Mouse (Mus musculus) hindbrain, embryonic 12.5 days (tissue): ENCODE measurements around the gene Chmp4b. TPM values are rescaled to one million over a fixed set of nuclear protein-coding genes. Genes with fewer than 3 reads are reported as not detected.

ENCODE experiments used
- ATAC-seq: fragments of 200-750 bp; cut with Nextera tagmentation; 2 replicates; pipeline ENCODE4 v1.8.0; 2017; ENCODE audit warnings: moderate TSS enrichment; ENCODE audit not compliant: low FRiP score
- H3K27ac ChIP-seq: fragments of 300-500 bp; sonication (generic); 2 replicates; pipeline ENCODE4 v1.5.1; 2016; ENCODE audit warnings: mild to moderate bottlenecking
- H3K27me3 ChIP-seq: fragments of 300-500 bp; sonication (generic); 2 replicates; pipeline ENCODE4 v1.6.1; 2016; ENCODE audit warnings: mild to moderate bottlenecking
- H3K36me3 ChIP-seq: fragments of 300-500 bp; sonication (generic); 2 replicates; pipeline ENCODE4 v1.6.1; 2016; ENCODE audit warnings: mild to moderate bottlenecking
- H3K4me1 ChIP-seq: fragments of 300-500 bp; sonication (generic); 2 replicates; pipeline ENCODE4 v1.6.1; 2016
- H3K4me2 ChIP-seq: fragments of 300-500 bp; sonication (generic); replicated peaks from 2 replicates; pipeline ENCODE4 v1.6.1; 2016; ENCODE audit warnings: mild to moderate bottlenecking
- H3K4me3 ChIP-seq: fragments of 300-500 bp; sonication (generic); 2 replicates; pipeline ENCODE4 v1.5.1; 2016; ENCODE audit warnings: mild to moderate bottlenecking
- H3K9ac ChIP-seq: fragments of 300-500 bp; sonication (generic); 2 replicates; pipeline ENCODE4 v1.6.1; 2016; ENCODE audit warnings: mild to moderate bottlenecking, moderate library complexity
- H3K9me3 ChIP-seq: fragments of 300-500 bp; sonication (generic); replicated peaks from 2 replicates; pipeline ENCODE4 v1.6.1; 2016; ENCODE audit warnings: mild to moderate bottlenecking
- WGBS: fragments of 180-500 bp; shearing (Covaris S2); methylation state at CpG from one replicate; pipeline ENCODE4 v1.1.7; 2016; 5-methylcytosine and 5-hydroxymethylcytosine counted together
- polyA plus RNA-seq: library from polyadenylated mRNA; unstranded; fragments of >200 nt; fragmentation: Nextera tagmentation; extraction: Ambion mirVana; gene quantifications from 2 replicates; pipeline ENCODE4 v1.2.1, GENCODE M21; 2016

Chmp4b gene
- polyA plus RNA-seq, 1 experiment from 2014 or later, result 26.6 TPM

GRCm38 (mm10) chr2:154713083-154713482 is 61.6 kb downstream of the Chmp4b start:
- 67% methylated on average over 5 of the region's 6 CpGs for WGBS
- Histone ChIP-seq H3K4me3 (no peak overlapping the region), H3K36me3 (no peaks in the 10 kb centered on the region), H3K9ac (no peak overlapping the region), H3K27ac (no peak overlapping the region), H3K27me3 (no peaks in the 10 kb centered on the region), H3K4me2 (no peak overlapping the region), H3K9me3 (no peaks in the 10 kb centered on the region), H3K4me1 (0 out of 2 replicates have a peak, but pooled peaks cover 3% of the 10 kb centered on the region)
- ATAC-seq, result no peak

DNA sequence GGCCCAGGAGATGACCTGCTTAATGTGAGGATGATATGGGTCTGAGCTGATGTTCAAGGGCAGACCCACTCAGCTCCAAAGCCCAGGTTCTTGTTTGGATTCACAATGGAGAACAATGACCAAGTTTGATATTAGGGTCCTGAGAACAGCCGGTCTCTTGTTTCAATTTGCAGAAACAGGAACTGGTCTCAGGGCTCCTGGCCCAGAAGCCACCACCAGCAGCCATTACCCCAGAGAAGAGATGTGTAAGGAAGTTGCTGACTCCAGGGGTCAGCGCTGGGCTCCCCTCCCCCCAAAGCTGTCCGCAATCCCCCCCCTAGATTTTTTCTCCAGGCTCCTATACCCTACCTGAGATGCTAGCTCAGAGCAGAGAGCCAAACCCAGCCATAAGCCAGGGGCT is 62.5 kb downstream of the Chmp4b start:
- no peak overlapping the region for H3K4me2 ChIP-seq
- no peaks in the 10 kb centered on the region for H3K27me3 ChIP-seq
- no peak for ATAC-seq
- H3K27ac ChIP-seq, result no peak overlapping the region
- no peaks in the 10 kb centered on the region for H3K9me3 ChIP-seq
- 0 out of 2 replicates have a peak, but pooled peaks cover 3% of the 10 kb centered on the region for H3K4me1 ChIP-seq
- no peak overlapping the region for H3K9ac ChIP-seq
- WGBS, result 57% methylated on average over 3 of the region's 3 CpGs
- no peak overlapping the region for H3K4me3 ChIP-seq
- H3K36me3 ChIP-seq, result no peaks in the 10 kb centered on the region

GRCm38 (mm10) chr2:154716586-154716985 is 65.1 kb downstream of the Chmp4b start:
- no peak for ATAC-seq
- 92% methylated on average over 4 of the region's 4 CpGs for WGBS
- H3K36me3 ChIP-seq, result no peaks in the 10 kb centered on the region
- H3K27me3 ChIP-seq, result no peaks in the 10 kb centered on the region
- H3K9me3 ChIP-seq, result no peaks in the 10 kb centered on the region
- H3K4me2 ChIP-seq, result no peak overlapping the region
- no peak overlapping the region for H3K4me3 ChIP-seq
- no peak overlapping the region for H3K9ac ChIP-seq
- H3K4me1 ChIP-seq, result 0 out of 2 replicates have a peak, but pooled peaks cover 3% of the 10 kb centered on the region
- no peak overlapping the region for H3K27ac ChIP-seq

- Histone ChIP-seq H3K9me3 (no peaks in the 10 kb centered on the region), H3K4me3 (no peak overlapping the region), H3K9ac (no peak overlapping the region), H3K27ac (no peak overlapping the region), H3K36me3 (no peaks in the 10 kb centered on the region), H3K4me2 (no peak overlapping the region), H3K4me1 (0 out of 2 replicates have a peak, but pooled peaks cover 3% of the 10 kb centered on the region), H3K27me3 (no peaks in the 10 kb centered on the region)
- ATAC-seq, result no peak
These were observed 65.6 kb downstream of the Chmp4b start for GRCm38 (mm10) chr2:154717081-154717480.

DNA sequence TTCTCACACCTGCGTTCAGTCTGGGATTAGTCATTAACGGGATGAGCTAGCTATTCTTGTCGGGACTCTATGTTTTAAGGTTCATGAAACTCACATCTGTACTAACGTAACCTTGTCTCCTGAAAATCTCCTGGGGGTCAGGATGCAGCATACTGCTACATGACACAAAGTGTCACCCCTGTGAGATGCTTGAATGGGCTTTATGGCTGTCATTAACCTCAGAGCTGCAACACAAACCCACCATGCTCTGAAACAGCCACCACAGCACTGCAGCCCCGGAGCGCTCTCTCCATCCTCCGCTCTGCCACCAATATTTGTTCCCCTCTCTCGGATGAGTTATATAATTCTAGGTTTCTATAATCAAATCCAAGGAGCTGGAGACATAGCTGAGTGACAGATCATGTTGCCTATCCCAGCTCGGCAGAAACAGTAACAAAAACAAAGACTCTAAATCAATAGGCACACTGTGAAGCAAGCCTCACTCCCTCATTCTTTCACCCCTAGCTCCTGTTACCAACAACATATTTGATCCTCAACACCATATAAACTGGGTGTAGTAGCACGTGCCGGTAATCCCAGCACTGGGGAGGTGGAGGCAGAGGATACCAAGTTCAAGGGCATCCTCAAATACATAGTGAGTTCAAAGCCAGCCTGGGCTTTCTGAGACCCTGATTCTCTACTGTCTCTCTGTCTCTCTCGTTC is 67.5 kb downstream of the Chmp4b start:
- no peak overlapping the region for H3K27ac ChIP-seq
- 87% methylated on average over 12 of the region's 12 CpGs for WGBS
- no peaks in the 10 kb centered on the region for H3K4me1 ChIP-seq
- no peak overlapping the region for H3K4me2 ChIP-seq
- no peak overlapping the region for H3K9ac ChIP-seq
- H3K9me3 ChIP-seq, result no peaks in the 10 kb centered on the region
- no peak overlapping the region for H3K4me3 ChIP-seq
- no peaks in the 10 kb centered on the region for H3K36me3 ChIP-seq
- no peaks in the 10 kb centered on the region for H3K27me3 ChIP-seq
- no peak for ATAC-seq

DNA sequence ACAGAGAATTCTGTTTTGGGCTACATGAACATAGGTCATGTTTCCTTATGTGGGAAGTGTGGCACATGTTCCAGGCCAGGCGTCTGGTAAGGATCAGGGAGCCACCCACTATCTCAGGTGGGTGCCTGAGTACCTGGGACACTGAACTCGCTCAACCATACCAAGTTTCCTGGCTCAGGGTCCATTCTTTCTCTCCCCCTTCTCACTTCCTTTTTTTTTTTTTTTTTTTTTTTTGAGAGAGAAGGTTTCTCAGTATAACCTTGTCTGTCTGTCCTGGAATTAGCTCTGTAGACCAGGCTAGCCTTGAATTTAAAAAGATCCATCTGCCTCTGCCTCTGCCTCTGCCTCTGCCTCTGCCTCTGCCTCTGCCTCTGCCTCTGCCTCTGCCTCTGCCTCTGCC is 68.8 kb downstream of the Chmp4b start:
- H3K9ac ChIP-seq, result no peak overlapping the region
- H3K4me1 ChIP-seq, result no peaks in the 10 kb centered on the region
- WGBS, result 87% methylated on average over 2 of the region's 2 CpGs
- H3K4me2 ChIP-seq, result no peak overlapping the region
- H3K9me3 ChIP-seq, result no peaks in the 10 kb centered on the region
- no peaks in the 10 kb centered on the region for H3K36me3 ChIP-seq
- no peak overlapping the region for H3K4me3 ChIP-seq
- H3K27ac ChIP-seq, result no peak overlapping the region
- no peaks in the 10 kb centered on the region for H3K27me3 ChIP-seq
- ATAC-seq, result no peak

DNA sequence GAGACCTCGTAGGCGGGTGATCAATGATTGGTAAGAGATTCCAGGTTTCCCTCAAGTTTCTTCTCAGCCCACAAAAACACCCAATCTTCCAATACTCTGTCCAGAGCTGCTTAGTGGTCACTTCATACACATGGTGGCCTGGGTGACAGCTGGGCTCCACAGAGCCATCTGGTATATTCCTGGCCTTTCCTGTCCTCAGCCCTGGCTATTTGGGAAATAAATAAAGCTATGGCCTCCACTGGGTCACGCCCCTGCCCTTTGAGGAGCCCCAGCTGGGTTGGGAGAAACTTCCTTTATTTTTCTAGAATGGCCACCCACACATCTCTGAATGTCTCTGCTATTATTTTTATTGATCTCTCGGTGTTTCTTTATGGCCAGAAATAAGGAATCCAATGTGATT is 72.0 kb downstream of the Chmp4b start:
- H3K9me3 ChIP-seq, result no peaks in the 10 kb centered on the region
- WGBS, result 83% methylated on average over 4 of the region's 4 CpGs

DNA sequence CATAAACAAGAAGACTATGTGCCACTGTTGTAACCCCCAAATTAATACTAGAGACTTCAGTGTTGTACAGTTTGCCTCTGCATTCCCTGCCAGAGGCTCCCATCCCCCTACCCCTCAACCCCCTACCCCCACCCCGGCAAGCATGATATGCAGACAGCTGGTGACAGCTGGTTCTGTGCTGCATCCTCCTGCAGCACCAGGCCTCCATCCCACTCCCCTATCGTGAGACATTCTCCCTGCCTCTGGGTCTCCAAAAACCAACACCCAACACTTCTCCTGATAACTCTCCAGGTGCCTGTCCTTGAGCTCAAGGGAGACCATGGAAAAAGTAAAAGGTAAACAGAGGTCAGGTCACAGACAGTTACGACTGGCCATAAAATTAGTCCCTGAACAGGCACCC is 78.2 kb downstream of the Chmp4b start:
- no peak for ATAC-seq
- 63% methylated on average over 3 of the region's 3 CpGs for WGBS
- no peak overlapping the region for H3K4me3 ChIP-seq

More for the DNA sequence above, 72.0 kb downstream of the Chmp4b start:
- Histone ChIP-seq H3K27me3 (no peaks in the 10 kb centered on the region), H3K4me3 (no peak overlapping the region), H3K27ac (no peak overlapping the region), H3K4me2 (no peak overlapping the region), H3K4me1 (0 out of 2 replicates have a peak, but pooled peaks cover 3% of the 10 kb centered on the region), H3K36me3 (no peaks in the 10 kb centered on the region), H3K9ac (no peak overlapping the region)
- no peak for ATAC-seq

DNA sequence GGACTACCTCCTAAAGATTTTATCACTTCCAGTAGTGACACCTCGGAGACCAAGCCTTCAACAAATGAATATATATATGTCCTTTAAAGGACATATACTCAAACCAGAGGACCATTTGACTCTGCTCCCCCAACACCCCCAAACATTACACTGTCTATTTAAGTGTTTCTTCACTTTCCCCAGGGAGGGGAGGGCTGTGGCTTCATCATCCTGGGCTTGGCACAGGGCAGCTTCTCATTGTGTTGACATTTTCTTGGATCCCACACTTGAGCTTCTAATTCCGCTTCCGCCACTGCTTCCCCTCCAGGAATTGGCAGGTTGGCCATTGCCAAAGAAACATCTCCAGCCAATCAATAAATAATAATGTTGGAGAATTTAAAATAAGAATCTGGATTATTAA is 79.3 kb downstream of the Chmp4b start:
- 90% methylated on average over 3 of the region's 3 CpGs for WGBS
- H3K4me3 ChIP-seq, result no peak overlapping the region
- H3K9me3 ChIP-seq, result no peaks in the 10 kb centered on the region
- H3K27ac ChIP-seq, result no peak overlapping the region
- ATAC-seq, result no peak
- no peaks in the 10 kb centered on the region for H3K27me3 ChIP-seq
- no peak overlapping the region for H3K4me2 ChIP-seq
- H3K36me3 ChIP-seq, result no peaks in the 10 kb centered on the region
- H3K4me1 ChIP-seq, result peaks cover 6% of the 10 kb centered on the region; the same call in 1 of the 2 replicates
- H3K9ac ChIP-seq, result no peak overlapping the region

More for the DNA sequence above, 78.2 kb downstream of the Chmp4b start:
- H3K27ac ChIP-seq, result no peak overlapping the region
- no peak overlapping the region for H3K4me2 ChIP-seq
- peaks cover 6% of the 10 kb centered on the region; the same call in 1 of the 2 replicates for H3K4me1 ChIP-seq
- no peaks in the 10 kb centered on the region for H3K9me3 ChIP-seq
- no peak overlapping the region for H3K9ac ChIP-seq
- no peaks in the 10 kb centered on the region for H3K36me3 ChIP-seq
- no peaks in the 10 kb centered on the region for H3K27me3 ChIP-seq

- H3K27me3 ChIP-seq, result no peaks in the 10 kb centered on the region
- peaks cover 6% of the 10 kb centered on the region; the same call in 1 of the 2 replicates for H3K4me1 ChIP-seq
- WGBS, result 75% methylated on average over 2 of the region's 2 CpGs
- no peaks in the 10 kb centered on the region for H3K9me3 ChIP-seq
- no peaks in the 10 kb centered on the region for H3K36me3 ChIP-seq
- no peak overlapping the region for H3K9ac ChIP-seq
- no peak for ATAC-seq
- H3K4me3 ChIP-seq, result no peak overlapping the region
- no peak overlapping the region for H3K4me2 ChIP-seq
- H3K27ac ChIP-seq, result no peak overlapping the region
These were observed 80.4 kb downstream of the Chmp4b start for GRCm38 (mm10) chr2:154731916-154732315.

- WGBS, result 72% methylated on average over 9 of the region's 9 CpGs
- Histone ChIP-seq H3K27me3 (no peaks in the 10 kb centered on the region), H3K9me3 (no peaks in the 10 kb centered on the region), H3K36me3 (no peaks in the 10 kb centered on the region), H3K4me2 (no peak overlapping the region), H3K9ac (no peak overlapping the region), H3K4me1 (peaks cover 6% of the 10 kb centered on the region; the same call in 1 of the 2 replicates), H3K27ac (no peak overlapping the region), H3K4me3 (no peak overlapping the region)
- ATAC-seq, result no peak
These were observed 81.1 kb downstream of the Chmp4b start for GRCm38 (mm10) chr2:154732503-154733141.

GRCm38 (mm10) chr2:154734977-154735376 is 83.5 kb downstream of the Chmp4b start:
- Histone ChIP-seq H3K36me3 (no peaks in the 10 kb centered on the region), H3K4me1 (peaks cover 6% of the 10 kb centered on the region; the same call in 1 of the 2 replicates)
- WGBS, result 72% methylated on average over 9 of the region's 9 CpGs

GRCm38 (mm10) chr2:154735416-154735815 is 83.9 kb downstream of the Chmp4b start:
- ATAC-seq, result no peak
- WGBS, result 61% methylated on average over 7 of the region's 7 CpGs
- Histone ChIP-seq H3K27me3 (no peaks in the 10 kb centered on the region), H3K9me3 (no peaks in the 10 kb centered on the region), H3K4me2 (no peak overlapping the region), H3K9ac (no peak overlapping the region), H3K4me1 (peaks cover 6% of the 10 kb centered on the region; the same call in 1 of the 2 replicates), H3K36me3 (no peaks in the 10 kb centered on the region), H3K4me3 (no peak overlapping the region), H3K27ac (no peak overlapping the region)

More at GRCm38 (mm10) chr2:154734977-154735376, 83.5 kb downstream of the Chmp4b start:
- no peak overlapping the region for H3K4me2 ChIP-seq
- no peak overlapping the region for H3K9ac ChIP-seq
- H3K27me3 ChIP-seq, result no peaks in the 10 kb centered on the region
- no peak overlapping the region for H3K27ac ChIP-seq
- ATAC-seq, result no peak
- H3K9me3 ChIP-seq, result no peaks in the 10 kb centered on the region
- no peak overlapping the region for H3K4me3 ChIP-seq
